ENCODE assay signal across 20 mouse cellular contexts in genomic region chr6:5108494-5108893, GRCm38 (mm10).
DNase-seq lines count a peak whose midpoint lies in the region; ATAC-seq lines count a peak whose summit lies in the region.
"Had no signal": no experiment of that assay in that cellular context is flagged by ENCODE, and none has a peak within 500 bp of the region (broad histone marks: within the 10 kb centered on the region; RNA-seq: fewer than 3 reads in every experiment).

No protein-coding gene starts in this region.

- H3K36me3 ChIP-seq in heart, embryonic 13.5 days = no peaks in the 10 kb centered on the region
- no peaks in the 10 kb centered on the region for H3K36me3 ChIP-seq in midbrain, embryonic 10.5 days
- no peaks in the 10 kb centered on the region for H3K36me3 ChIP-seq in midbrain, embryonic 16.5 days (ENCODE audit: control insufficient read depth, insufficient read depth, low read length)
- no peaks in the 10 kb centered on the region for H3K36me3 ChIP-seq in limb, embryonic 13.5 days
- H3K36me3 ChIP-seq in midbrain, embryonic 14.5 days (ENCODE audit: control insufficient read depth, insufficient read depth, low read length) = no peaks in the 10 kb centered on the region
- H3K36me3 ChIP-seq: embryonic facial prominence, embryonic 13.5 days; forebrain, embryonic 15.5 days had no signal

- DNase-seq in heart, adult 18-20 months = no peak
- no peak for DNase-seq in midbrain, embryonic 10.5 days (ENCODE audit: low spot score)
- DNase-seq in forelimb bud, embryonic 11.5 days (ENCODE audit: low read depth, low spot score) = peak; percentile 51
- no peak for DNase-seq in midbrain, embryonic 14.5 days
- DNase-seq: adrenal gland, postnatal 25 days; cerebellum, adult 8-10 months; cerebellum, postnatal 25 days; gastrocnemius, postnatal 10 days; kidney, adult 18-20 months had no signal

- no peak overlapping the region for H3K4me3 ChIP-seq in heart, embryonic 13.5 days
- H3K4me3 ChIP-seq in midbrain, embryonic 10.5 days = no peak overlapping the region
- H3K4me3 ChIP-seq in midbrain, embryonic 16.5 days (ENCODE audit: low read depth, low read length) = no peak overlapping the region
- H3K4me3 ChIP-seq in limb, embryonic 13.5 days = no peak overlapping the region
- no peak overlapping the region for H3K4me3 ChIP-seq in midbrain, embryonic 14.5 days (replicated peaks; ENCODE audit: low read depth, low read length)
- H3K4me3 ChIP-seq: embryonic facial prominence, embryonic 13.5 days; forebrain, embryonic 15.5 days had no signal

- H3K27ac ChIP-seq in heart, embryonic 13.5 days (replicated peaks) = peak overlapping the region; percentile 28; the same call in 1 of the 2 replicates
- H3K27ac ChIP-seq in midbrain, embryonic 10.5 days (replicated peaks) = peak overlapping the region; percentile 59; the same call in 1 of the 2 replicates
- H3K27ac ChIP-seq in midbrain, embryonic 16.5 days (ENCODE audit: low read length) = no peak overlapping the region
- peak overlapping the region; percentile 55; the same call in 1 of the 2 replicates for H3K27ac ChIP-seq in limb, embryonic 13.5 days
- H3K27ac ChIP-seq in midbrain, embryonic 14.5 days (replicated peaks; ENCODE audit: low read depth, low read length) = no peak overlapping the region
- H3K27ac ChIP-seq: embryonic facial prominence, embryonic 13.5 days; forebrain, embryonic 15.5 days had no signal

- H3K9me3 ChIP-seq in heart, embryonic 13.5 days = no peaks in the 10 kb centered on the region
- H3K9me3 ChIP-seq in midbrain, embryonic 10.5 days (replicated peaks) = no peaks in the 10 kb centered on the region
- no peaks in the 10 kb centered on the region for H3K9me3 ChIP-seq in midbrain, embryonic 16.5 days (replicated peaks; ENCODE audit: control insufficient read depth, low read length, poor library complexity, severe bottlenecking)
- H3K9me3 ChIP-seq in limb, embryonic 13.5 days = no peaks in the 10 kb centered on the region
- no peaks in the 10 kb centered on the region for H3K9me3 ChIP-seq in midbrain, embryonic 14.5 days (ENCODE audit: control insufficient read depth, low read length)
- H3K9me3 ChIP-seq: embryonic facial prominence, embryonic 13.5 days; forebrain, embryonic 15.5 days had no signal

- H3K4me2 ChIP-seq in heart, embryonic 13.5 days = no peak overlapping the region
- no peak overlapping the region for H3K4me2 ChIP-seq in midbrain, embryonic 16.5 days (ENCODE audit: low read length)
- H3K4me2 ChIP-seq in limb, embryonic 13.5 days (replicated peaks) = no peak overlapping the region
- no peak overlapping the region for H3K4me2 ChIP-seq in midbrain, embryonic 14.5 days (ENCODE audit: low read length)
- H3K4me2 ChIP-seq: embryonic facial prominence, embryonic 13.5 days; forebrain, embryonic 15.5 days had no signal

- H3K9ac ChIP-seq in heart, embryonic 13.5 days = no peak overlapping the region
- H3K9ac ChIP-seq in midbrain, embryonic 16.5 days (ENCODE audit: low read depth, low read length) = no peak overlapping the region
- H3K9ac ChIP-seq in limb, embryonic 13.5 days = no peak overlapping the region
- no peak overlapping the region for H3K9ac ChIP-seq in midbrain, embryonic 14.5 days (replicated peaks; ENCODE audit: low read length)
- H3K9ac ChIP-seq: embryonic facial prominence, embryonic 13.5 days; forebrain, embryonic 15.5 days had no signal

- no peaks in the 10 kb centered on the region for H3K27me3 ChIP-seq in heart, embryonic 13.5 days (replicated peaks)
- H3K27me3 ChIP-seq in midbrain, embryonic 10.5 days (ENCODE audit: low read depth, poor library complexity, severe bottlenecking) = no peaks in the 10 kb centered on the region
- H3K27me3 ChIP-seq in midbrain, embryonic 16.5 days (ENCODE audit: control insufficient read depth, insufficient read depth, low read depth, low read length) = no peaks in the 10 kb centered on the region
- H3K27me3 ChIP-seq in limb, embryonic 13.5 days = no peaks in the 10 kb centered on the region
- no peaks in the 10 kb centered on the region for H3K27me3 ChIP-seq in midbrain, embryonic 14.5 days (ENCODE audit: control insufficient read depth, insufficient read depth, low read length)
- H3K27me3 ChIP-seq: CH12.LX; embryonic facial prominence, embryonic 13.5 days; forebrain, embryonic 15.5 days; Patski had no signal

- H3K4me1 ChIP-seq in heart, embryonic 13.5 days = peaks cover 38% of the 10 kb centered on the region
- peaks cover 25% of the 10 kb centered on the region for H3K4me1 ChIP-seq in midbrain, embryonic 10.5 days
- H3K4me1 ChIP-seq in midbrain, embryonic 16.5 days (ENCODE audit: control insufficient read depth, insufficient read depth, low read length) = peaks cover 7% of the 10 kb centered on the region
- H3K4me1 ChIP-seq in limb, embryonic 13.5 days = peaks cover 30% of the 10 kb centered on the region
- no peaks in the 10 kb centered on the region for H3K4me1 ChIP-seq in midbrain, embryonic 14.5 days (ENCODE audit: control insufficient read depth, insufficient read depth, low read length)

- no peak for ATAC-seq in heart, embryonic 13.5 days (ENCODE audit: extremely low read depth, insufficient number of reproducible peaks, low FRiP score, low TSS enrichment)
- no peak for ATAC-seq in midbrain, embryonic 16.5 days
- ATAC-seq in limb, embryonic 13.5 days (ENCODE audit: low FRiP score, low read depth) = no peak
- ATAC-seq in midbrain, embryonic 14.5 days (ENCODE audit: low FRiP score, low TSS enrichment) = no peak
- ATAC-seq in cerebellum, adult (ENCODE audit: insufficient number of reproducible peaks, low FRiP score, low TSS enrichment) = no peak
- ATAC-seq: activated CD4-positive, CD25-positive, alpha-beta regulatory T cell, adult 4 months; forebrain, embryonic 15.5 days; hindbrain, embryonic 16.5 days; inflammation-experienced regulatory T-cells, adult 6 months; Patski had no signal

- 58% methylated on average over 3 of the region's 3 CpGs for WGBS in heart, embryonic 13.5 days
- WGBS in midbrain, embryonic 10.5 days = 69% methylated on average over 3 of the region's 3 CpGs
- 63% methylated on average over 3 of the region's 3 CpGs for WGBS in midbrain, embryonic 16.5 days
- 26% methylated on average over 3 of the region's 3 CpGs for whole genome bisulfite sequencing in limb, embryonic 13.5 days
- WGBS in midbrain, embryonic 14.5 days = 70% methylated on average over 3 of the region's 3 CpGs

Comparison
In these comparisons a context has a peak if more than half of its experiments do, and no peak if none do; other contexts are left out.
1. H3K27ac ChIP-seq: peak in heart, embryonic 13.5 days (single experiment), midbrain, embryonic 10.5 days (single experiment) and limb, embryonic 13.5 days (single experiment); none in midbrain, embryonic 16.5 days (single experiment) and midbrain, embryonic 14.5 days (single experiment).